Mouse (Mus musculus) cerebellum, adult 8-10 months (tissue): ENCODE measurements around the gene Rtkn2.

Source experiments
- DNase-seq: peaks from one replicate; pipeline ENCODE4 v3.0.0; 2022

Rtkn2 gene

DNA sequence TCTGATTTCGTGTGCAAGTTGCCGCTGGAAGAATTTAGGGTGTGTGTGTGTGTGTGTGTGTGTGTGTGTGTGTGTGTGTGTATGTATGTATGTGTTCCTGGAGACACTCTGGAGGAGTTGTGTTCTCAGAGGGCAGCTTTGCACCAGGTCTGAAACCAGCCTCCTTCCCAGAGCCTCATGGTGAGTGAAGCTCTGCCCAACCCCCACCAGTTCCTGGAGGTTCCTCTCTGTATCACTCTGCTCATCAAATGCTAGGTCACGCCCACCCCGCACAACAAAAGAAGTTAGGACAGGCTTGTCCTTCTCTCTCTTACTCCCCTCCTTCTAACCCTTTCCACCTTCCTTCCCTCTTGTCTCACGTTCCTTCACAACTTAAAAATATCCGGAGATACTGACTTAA lies 64.6 kb downstream of the Rtkn2 start:
- DNase-seq, result no peak

GRCm38 (mm10) chr10:68044864-68045263 lies 65.5 kb downstream of the Rtkn2 start:
- no peak for DNase-seq

GRCm38 (mm10) chr10:68048641-68049305 lies 69.4 kb downstream of the Rtkn2 start:
- no peak for DNase-seq

- no peak for DNase-seq
Measured at GRCm38 (mm10) chr10:68050882-68051281, 71.5 kb downstream of the Rtkn2 start.

GRCm38 (mm10) chr10:68051316-68051933 lies 72.1 kb downstream of the Rtkn2 start:
- no peak for DNase-seq

DNA sequence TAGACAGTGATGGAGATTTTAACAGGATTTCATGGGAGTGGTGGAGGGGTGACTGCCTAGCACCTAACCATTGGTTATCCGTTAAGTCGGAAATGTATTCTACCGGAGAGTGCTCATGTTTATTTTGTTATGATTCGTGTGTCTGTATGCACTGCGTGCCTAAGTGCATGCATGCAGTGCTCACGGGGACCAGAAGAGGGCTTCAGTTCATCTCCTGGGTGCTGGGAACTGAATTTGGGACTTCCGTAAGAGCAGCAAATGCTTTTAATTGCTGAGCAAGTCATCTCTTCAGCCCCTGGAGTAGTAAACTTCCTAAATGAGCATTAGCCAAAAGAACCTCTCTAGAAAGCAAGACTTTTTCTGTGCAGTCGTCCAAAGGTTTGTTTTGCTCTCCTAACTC lies 72.9 kb downstream of the Rtkn2 start:
- DNase-seq, result no peak

DNA sequence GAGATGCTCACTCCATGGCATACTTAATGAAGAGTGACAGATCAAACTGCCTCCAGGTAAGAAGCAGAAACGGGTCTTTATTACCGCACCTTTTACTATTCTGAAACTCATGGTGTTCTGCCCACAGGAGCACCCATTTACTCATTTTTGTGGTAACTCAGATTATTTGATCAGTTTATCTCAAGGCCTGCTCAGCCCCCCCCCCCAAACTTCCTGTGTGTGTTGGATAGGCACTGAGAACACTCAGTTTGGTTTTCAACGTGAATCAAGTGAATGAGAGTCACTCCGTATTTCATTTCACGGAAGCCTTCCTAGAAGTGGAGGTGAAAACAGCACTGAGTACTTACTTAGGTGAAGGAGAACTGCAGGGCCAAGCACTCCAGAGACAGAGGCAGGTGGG lies 74.8 kb downstream of the Rtkn2 start:
- no peak for DNase-seq

DNA sequence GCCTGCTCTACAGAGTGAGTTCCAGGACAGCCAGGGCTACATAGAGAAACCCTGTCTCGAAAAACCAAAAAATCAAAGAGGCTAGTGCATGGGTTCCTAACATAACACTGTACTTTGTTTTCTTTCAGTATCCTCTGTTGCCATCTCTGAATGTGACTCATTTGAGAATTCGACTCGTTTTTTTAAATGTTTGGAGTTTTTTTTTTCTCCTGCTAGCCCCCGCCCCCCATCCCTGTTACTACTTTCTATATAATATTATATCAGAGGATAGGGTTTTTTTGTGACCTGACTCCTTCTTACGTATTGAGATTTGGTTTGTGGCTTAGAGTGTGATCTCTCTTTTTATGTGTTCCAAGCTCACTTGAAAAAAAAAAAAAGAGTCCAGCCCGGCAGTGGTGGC lies 75.3 kb downstream of the Rtkn2 start:
- no peak for DNase-seq

DNA sequence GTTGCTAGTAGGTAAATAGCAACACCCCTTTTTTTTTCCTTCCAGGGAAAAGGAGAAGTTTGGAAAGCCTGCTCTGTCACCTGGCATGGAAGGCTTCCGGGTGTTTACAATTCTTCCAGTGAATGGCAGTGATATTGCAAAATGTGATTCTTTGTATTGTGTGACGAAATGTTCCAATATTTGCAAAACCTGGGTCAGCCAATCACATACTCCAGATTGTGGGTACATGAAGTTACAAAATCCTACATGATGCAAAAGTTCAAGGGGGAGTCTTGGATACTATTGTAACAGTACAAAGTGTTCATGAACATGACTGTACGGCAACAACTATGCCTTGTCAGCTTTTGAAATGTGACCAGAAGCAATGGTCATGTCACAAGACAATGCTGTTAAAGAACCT lies 78.5 kb downstream of the Rtkn2 start:
- no peak for DNase-seq

- no peak for DNase-seq
Measured at GRCm38 (mm10) chr10:68058378-68058777, 79.0 kb downstream of the Rtkn2 start.

DNA sequence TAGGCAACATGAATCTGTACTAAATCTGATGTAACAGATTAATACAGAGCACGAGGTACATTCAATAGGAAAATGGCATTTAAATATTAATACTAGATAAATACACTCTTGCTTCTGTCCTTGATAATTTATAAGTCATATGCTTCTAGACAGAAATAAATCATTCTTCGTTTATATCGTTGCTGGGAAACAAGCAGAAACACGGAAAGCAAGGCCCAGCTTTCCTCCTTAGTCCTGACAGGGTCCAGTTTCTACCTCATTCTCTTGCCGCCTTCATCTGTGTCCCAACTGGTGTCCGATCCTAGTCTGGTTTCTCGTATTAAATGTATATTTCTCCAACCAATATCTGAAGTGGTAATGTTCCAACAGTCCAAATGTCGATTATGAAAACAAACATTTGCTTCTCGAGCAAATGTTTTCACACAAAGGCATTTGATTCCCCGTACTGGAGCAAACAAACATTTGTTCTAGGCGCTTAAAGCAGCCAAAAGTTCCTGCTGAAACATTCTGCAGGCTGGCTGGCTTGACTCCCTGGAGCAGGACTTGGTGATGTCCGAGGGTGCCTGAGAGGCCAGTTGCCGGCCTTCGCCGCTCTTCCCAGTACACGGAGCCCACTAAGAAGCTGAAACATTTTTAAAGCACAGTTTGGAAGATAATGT lies 81.3 kb downstream of the Rtkn2 start:
- DNase-seq, result no peak

DNA sequence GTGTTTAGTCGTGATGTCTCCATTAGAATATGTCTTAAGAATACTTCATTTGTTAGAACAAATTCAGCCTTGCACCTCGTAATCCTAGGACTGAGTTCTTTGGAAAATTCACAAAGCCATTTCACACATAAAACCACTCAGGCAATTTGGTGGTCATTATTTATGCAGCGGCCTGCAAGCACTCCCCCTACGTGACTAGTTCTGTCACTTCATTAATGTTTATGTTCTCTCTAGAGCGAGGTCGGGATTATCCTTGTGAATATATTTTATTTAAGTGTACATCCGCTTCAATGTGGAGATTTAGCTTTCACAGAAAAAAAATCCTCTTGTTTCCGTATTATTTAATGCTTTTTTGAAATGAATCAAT lies 81.9 kb downstream of the Rtkn2 start:
- no peak for DNase-seq

DNA sequence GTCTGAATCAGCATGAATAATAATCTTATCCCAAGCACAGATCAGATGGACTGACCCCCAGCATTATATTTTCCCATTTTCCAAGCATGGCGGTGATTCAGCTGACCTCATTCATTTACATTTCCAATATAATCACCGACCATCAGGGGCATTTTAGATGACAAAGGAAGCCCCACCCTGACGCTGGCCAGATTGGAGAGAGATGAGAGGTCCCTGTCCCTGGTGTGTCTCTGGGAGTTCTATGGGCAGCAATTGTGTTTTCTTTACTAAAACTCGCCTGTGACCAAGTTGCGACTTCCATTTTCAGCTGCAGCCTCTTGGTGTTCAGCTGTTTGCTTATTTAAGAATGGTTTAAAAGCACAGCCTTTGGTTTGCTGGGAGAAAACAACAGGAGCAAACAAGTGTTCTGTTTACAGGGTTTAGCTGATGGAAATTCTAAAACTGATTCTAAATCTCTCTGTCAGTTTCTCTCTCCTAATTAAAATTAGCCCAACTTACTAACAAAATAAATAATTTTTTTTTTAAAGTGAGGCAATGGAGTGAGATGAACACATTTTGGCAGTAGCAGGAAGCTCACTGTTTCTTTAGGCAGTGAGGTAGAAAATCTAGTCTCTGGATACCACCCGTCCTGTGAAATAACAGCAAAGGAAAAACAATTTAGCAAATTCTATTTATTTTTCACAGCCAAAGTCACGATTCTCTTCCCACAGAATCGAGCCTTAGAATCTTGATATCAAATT lies 84.6 kb downstream of the Rtkn2 start:
- DNase-seq, result no peak

- DNase-seq, result no peak
Measured at GRCm38 (mm10) chr10:68064571-68064970, 85.2 kb downstream of the Rtkn2 start.

- no peak for DNase-seq
Measured at GRCm38 (mm10) chr10:68066173-68066572, 86.8 kb downstream of the Rtkn2 start.

GRCm38 (mm10) chr10:68067961-68068360 lies 88.6 kb downstream of the Rtkn2 start:
- no peak for DNase-seq

DNA sequence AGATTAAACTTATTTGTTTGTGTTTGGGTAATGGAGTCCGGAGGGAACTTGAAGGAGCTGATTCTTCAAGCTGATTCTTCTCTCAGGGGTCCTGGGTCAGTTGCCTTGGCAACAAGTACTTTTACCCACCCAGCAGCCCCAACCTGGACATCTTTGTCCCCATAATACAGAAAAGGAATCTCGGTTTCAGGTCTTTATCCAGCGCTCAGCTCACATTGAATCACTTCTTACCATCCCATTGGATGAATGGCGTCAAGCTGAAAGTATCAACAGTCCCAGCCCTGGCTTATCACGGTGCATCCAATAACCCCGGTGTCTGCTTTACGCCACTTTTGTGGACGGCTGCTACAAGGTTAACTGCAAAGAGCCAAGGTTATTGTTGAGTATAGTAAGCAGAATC lies 89.1 kb downstream of the Rtkn2 start:
- DNase-seq, result no peak

- no peak for DNase-seq
Measured at GRCm38 (mm10) chr10:68071041-68071440, 91.7 kb downstream of the Rtkn2 start.

DNA sequence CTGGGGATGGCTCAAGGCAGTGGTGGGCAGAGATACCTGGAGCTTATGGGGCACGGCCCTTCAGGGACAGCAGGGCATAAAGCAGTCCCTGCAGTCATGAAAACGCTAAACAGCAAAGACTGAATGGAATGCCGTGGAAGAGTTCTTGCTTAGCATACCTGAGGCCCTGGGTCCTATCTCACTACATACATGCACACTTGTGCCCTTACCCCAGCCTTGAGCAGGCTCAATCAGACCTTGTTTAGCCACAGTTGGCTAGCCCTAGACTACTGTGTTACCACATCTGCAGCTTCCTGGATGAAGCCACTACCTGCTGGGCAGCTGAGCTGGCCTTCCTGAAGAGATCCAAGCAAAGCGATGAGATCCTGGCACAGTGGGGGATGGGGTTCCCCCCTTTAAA lies 93.3 kb downstream of the Rtkn2 start:
- DNase-seq, result no peak

DNA sequence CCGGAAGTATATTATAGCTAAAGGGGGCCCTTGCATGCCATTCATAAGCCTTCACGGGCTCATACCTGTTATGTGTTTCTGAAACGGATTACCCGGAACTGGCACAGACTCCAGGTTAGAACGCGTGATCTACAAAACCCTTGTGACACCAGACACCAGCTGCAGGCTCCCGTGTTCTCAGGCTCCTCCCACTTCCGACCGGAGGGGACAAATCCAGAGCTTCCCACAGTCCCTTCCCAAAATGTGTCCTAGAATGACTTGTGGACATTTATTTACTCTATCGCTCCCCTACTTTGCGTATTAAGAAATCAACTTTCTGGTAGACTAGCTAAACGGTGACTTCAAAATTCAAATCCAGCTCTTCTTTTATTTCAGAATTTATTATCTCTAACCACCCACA lies 94.9 kb downstream of the Rtkn2 start:
- DNase-seq, result no peak

- DNase-seq, result no peak
Measured at GRCm38 (mm10) chr10:68075181-68075580, 95.8 kb downstream of the Rtkn2 start.

DNA sequence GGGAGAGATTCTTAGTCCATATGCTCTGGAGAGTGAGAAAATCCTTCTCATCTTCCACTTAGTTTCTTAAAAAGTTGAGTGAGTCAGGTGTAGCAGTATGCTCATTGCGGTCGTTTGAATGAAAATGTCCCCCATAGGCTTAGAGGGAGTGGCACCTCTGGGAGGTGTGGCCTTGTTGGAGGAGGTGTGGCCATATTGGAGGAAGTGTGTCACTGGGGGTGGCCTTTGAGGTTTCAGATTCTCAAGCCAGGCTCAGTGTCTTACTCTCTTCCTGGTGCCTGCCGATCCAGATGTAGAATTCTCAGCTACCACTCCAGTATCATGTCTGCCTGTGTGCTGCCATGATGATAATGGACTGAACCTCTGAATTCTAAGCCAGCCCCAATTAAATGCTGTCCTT lies 99.3 kb downstream of the Rtkn2 start:
- no peak for DNase-seq

GRCm38 (mm10) chr10:68079910-68080670 lies 100.7 kb downstream of the Rtkn2 start:
- no peak for DNase-seq
